Mouse (Mus musculus) T-cell, adult 2 months (primary cell): ENCODE results near the gene Gm960.
"Not testable (repeated sequence)": the region's sequence is repeated elsewhere in the genome, so short reads cannot be mapped to it uniquely, and the experiment has no call there.

Experiments
- DNase-seq: peaks from one replicate; pipeline ENCODE4 v3.0.0; 2022; ENCODE audit warnings: low spot score

The Gm960 gene

DNA sequence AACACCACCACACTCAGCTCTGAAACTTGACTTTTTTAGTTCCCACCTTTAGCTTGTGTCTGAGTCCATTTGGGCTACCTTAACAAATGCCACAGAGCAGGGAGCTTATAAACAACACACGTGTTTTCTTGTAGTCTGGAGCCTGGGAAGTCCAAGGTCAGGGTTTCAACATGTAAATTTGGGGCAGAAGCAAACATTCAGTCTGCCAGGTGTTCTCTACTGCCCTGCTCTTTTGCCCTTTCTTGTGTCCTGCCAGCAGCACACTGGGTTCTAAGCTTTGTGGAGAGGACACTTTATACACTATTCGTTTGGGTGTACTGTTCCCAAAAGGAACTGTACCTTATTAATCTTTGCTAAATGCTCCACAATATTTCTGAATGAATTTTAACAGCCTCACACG is 110.0 kb downstream of the Gm960 start:
- no peak for DNase-seq

DNA sequence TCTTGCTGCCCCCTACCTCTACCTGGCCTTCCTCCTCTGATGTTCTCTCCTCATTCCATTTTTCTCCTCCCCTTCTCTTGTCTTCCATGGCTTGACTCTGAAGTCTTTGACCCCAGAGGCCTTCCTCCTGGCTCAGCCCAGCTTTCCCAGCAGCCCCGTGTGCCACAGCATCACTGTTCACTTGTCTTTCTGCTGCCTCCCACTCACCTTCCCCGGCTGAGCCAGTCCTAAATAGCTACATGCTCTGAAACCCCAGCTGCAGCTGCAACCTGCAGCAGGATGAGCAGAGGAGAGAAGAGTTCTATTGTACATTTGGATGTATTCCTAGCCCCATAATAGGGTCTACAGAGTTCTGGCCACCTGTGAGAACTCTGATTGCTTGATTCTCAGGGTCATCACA is 111.0 kb downstream of the Gm960 start:
- no peak for DNase-seq

DNA sequence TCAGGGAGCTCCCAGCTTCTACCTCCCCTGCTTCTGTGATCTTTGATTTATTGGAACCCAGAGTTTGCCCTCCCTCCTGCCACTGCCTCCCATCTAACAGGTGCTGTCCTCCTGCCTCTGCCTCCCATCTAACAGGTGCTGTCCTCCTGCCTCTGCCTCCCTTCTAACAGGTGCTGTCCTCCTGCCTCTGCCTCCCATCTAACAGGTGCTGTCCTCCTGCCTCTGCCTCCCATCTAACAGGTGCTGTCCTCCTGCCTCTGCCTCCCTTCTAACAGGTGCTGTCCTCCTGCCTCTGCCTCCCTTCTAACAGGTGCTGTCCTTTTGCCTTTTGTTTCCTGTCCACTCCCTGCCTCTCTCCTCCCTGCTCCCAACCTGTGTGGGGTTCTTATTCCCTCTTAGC is 111.7 kb downstream of the Gm960 start:
- DNase-seq: not testable (repeated sequence)

DNA sequence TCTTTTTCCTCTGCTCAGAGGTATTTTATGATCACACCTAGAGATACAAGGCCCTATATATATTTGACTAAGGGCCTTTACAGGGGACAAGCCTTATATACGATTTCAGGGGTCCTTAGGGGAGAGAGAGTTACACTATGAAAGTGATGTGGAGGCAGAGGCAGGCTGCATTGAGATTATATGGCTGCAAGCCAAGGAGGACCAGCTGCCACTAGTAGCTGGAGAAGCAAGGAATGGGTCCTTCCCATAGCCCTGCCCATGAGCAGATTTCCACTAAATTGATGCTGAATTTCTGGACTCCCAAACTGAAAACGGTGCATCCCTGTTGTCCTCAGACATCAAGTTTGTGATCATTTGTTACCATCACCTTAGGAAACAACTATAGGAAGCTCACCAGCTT is 114.6 kb downstream of the Gm960 start:
- no peak for DNase-seq

DNA sequence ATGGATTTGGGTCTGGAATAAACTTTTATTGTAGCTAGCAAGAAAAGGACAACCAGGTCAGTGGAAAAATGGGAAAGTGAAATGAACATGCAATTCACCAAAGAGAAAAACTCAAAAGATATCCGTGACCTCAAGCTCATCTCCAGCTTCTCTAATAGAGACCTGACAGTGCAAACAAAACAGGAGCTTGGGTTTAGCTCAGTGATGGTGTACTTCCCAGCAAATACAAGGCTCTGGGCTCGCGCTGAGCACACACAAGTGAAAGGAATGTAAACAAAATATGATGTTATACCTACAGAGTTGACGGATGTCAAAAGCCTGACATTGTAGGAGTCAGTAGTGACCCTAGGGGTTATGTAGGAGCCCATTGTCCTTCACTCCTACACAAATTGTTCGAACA is 119.2 kb downstream of the Gm960 start:
- DNase-seq: no peak

DNA sequence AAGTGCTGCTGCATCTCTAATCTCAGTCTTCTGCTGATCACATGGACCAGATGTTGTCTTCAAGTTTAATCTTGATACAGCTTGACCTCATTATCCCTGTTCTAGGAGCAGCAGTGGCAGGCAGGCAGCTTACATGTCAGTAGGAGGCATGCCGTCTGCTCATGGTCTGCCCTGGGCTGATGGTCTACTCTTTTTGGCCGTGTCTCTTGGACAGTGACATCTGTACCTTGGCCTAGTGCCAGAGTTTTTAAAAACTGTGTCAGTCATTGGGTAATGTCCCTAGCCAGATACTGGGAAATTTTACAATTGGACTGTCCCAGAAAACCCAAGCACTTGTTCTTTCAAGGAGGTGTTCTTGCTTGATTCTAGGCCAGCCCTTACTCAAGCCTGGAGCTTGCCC is 119.7 kb downstream of the Gm960 start:
- DNase-seq: no peak
